Comparison of ENCODE assay signal across 11 mouse cellular contexts in the genomic region with DNA sequence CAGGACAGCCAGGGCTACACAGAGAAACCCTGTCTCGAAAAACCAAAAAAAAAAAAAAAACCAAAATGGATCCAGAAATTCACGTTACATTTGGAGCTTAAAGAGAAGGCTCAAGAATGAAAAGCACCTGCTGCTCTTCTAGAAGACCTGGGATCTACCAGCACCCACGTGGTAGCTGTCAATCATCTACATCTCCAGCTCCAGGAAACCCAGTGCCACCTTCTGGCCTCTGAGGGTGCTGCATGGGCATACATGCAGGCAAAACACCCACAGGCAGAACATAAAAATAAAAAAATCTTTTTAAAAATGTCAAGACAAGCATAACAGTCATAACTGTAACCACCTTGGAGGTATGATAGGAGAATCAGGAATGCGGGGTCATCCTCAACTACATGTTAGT. TPM values are rescaled to one million over a fixed set of nuclear protein-coding genes. Genes with fewer than 3 reads are reported as not detected.
DNase-seq lines count a peak whose midpoint lies in the region; ATAC-seq lines count a peak whose summit lies in the region.
"Had no signal": no experiment of that assay in that cellular context is flagged by ENCODE, and none has a peak within 500 bp of the region (broad histone marks: within the 10 kb centered on the region; RNA-seq: fewer than 3 reads in every experiment).

No protein-coding gene starts in this region.

- DNase-seq in layer of hippocampus, adult 11-12 months (ENCODE audit: low spot score) = peak; percentile 53
- no peak for DNase-seq in layer of hippocampus, adult 9-10 months (ENCODE audit: low spot score)
- peak; percentile 34 to 54 for DNase-seq in CD8-positive naive resting alpha-beta T cell, adult 2 months (ENCODE audit: low read depth in 2 of 2, low spot score in 2 of 2)
- DNase-seq in T-cell, adult 2 months (ENCODE audit: low spot score) = peak; percentile 70
- peak; percentile 84 for DNase-seq in kidney, postnatal 10 days
- peak; percentile 35 for DNase-seq in mesoderm, embryonic 11.5 days (ENCODE audit: low read depth, low spot score)
- DNase-seq in thymus, postnatal 4 days = peak; percentile 88

- ATAC-seq in midbrain, embryonic 16.5 days = no peak

- no peak overlapping the region for H3K4me3 ChIP-seq in midbrain, embryonic 16.5 days (ENCODE audit: low read depth, low read length)
- H3K4me3 ChIP-seq: erythroblast, embryonic 14.5 days; limb, embryonic 12.5 days; stomach, embryonic 15.5 days had no signal

- H3K27me3 ChIP-seq in midbrain, embryonic 16.5 days (ENCODE audit: control insufficient read depth, insufficient read depth, low read depth, low read length) = no peaks in the 10 kb centered on the region
- H3K27me3 ChIP-seq: limb, embryonic 12.5 days; stomach, embryonic 15.5 days had no signal

- H3K4me1 ChIP-seq in midbrain, embryonic 16.5 days (ENCODE audit: control insufficient read depth, insufficient read depth, low read length) = peaks cover 5% of the 10 kb centered on the region; the same call in 1 of the 2 replicates

- no peaks in the 10 kb centered on the region for H3K36me3 ChIP-seq in midbrain, embryonic 16.5 days (ENCODE audit: control insufficient read depth, insufficient read depth, low read length)
- H3K36me3 ChIP-seq: limb, embryonic 12.5 days; stomach, embryonic 15.5 days had no signal

- no peak overlapping the region for H3K4me2 ChIP-seq in midbrain, embryonic 16.5 days (ENCODE audit: low read length)
- H3K4me2 ChIP-seq: limb, embryonic 12.5 days; stomach, embryonic 15.5 days had no signal

- no peak overlapping the region for H3K27ac ChIP-seq in midbrain, embryonic 16.5 days (ENCODE audit: low read length)
- H3K27ac ChIP-seq: limb, embryonic 12.5 days; stomach, embryonic 15.5 days had no signal

- no peaks in the 10 kb centered on the region for H3K9me3 ChIP-seq in midbrain, embryonic 16.5 days (replicated peaks; ENCODE audit: control insufficient read depth, low read length, poor library complexity, severe bottlenecking)
- H3K9me3 ChIP-seq: limb, embryonic 12.5 days; stomach, embryonic 15.5 days had no signal

- no peak overlapping the region for H3K9ac ChIP-seq in midbrain, embryonic 16.5 days (ENCODE audit: low read depth, low read length)
- H3K9ac ChIP-seq: limb, embryonic 12.5 days; stomach, embryonic 15.5 days had no signal

- 50% methylated on average over 4 of the region's 4 CpGs for WGBS in midbrain, embryonic 16.5 days

RNA-seq across cellular contexts. Expression of gene Ttpal, which starts 4.5 kb away (rescaled TPM):
- 43.7 and 48.7 TPM in 2 replicates for polyA plus RNA-seq in midbrain, embryonic 16.5 days (2015; fragmentation: Nextera tagmentation; extraction: Ambion mirVana)

RNA-seq across cellular contexts. Expression of gene Serinc3, which starts 47.3 kb away (rescaled TPM):
- polyA plus RNA-seq in midbrain, embryonic 16.5 days (2015; fragmentation: Nextera tagmentation; extraction: Ambion mirVana) = 35.6 and 36.4 TPM in 2 replicates
